Mouse (Mus musculus) testis, postnatal 10 days (tissue): ENCODE results near the gene Hmcn2.

Experiments
- DNase-seq: peaks from one replicate; pipeline ENCODE4 v3.0.0; 2021; ENCODE audit warnings: low spot score

Gene Hmcn2

GRCm38 (mm10) chr2:31314007-31314465, at the start of gene Hmcn2:
Gene Hmcn2 (plus strand): TSS chr2:31314415.
- DNase-seq, result peak; percentile 64

DNA sequence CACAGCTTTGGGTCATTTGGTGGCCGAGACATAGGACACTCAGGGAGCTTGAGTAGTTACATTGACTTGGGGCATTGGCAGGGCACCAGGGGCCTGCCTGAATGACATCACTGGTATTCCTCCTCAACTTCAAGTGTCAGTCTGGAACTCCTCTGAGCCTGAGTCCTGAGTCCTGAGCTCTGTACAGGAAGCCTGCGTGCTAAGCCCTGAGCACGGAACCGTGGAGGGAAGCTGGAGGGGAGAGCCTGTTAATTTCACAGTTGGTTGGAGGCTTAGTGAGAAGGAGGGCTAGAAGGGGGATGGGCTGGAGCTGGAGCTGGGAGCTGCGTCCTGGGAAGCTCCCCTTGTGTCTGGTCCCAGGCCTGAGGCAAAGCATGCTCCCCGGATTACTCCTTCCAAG, 46.8 kb upstream of the Hmcn2 start:
- DNase-seq, result no peak

- no peak for DNase-seq
Measured at GRCm38 (mm10) chr2:31268631-31269030, 45.6 kb upstream of the Hmcn2 start.

DNA sequence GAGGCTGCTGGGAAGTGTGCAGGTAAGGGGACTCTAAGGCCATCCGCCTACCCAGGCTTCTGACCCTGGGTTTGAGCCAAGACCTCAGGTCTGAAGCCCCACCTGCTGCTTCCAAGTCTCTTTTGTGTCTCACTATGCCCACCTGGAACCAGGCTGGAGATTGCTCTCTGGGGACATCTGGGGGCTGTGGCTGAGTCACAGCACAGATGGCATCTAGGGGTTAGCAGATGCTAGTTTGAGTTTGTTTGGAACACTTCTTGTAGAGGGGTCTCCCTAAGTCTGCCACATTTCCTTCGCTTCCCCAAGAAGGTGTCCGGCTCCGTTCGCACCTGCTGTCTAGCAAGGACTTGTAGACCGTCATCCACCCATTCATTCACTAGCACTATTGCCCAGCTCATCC, 45.0 kb upstream of the Hmcn2 start:
- no peak for DNase-seq

GRCm38 (mm10) chr2:31269847-31270246, 44.4 kb upstream of the Hmcn2 start:
- DNase-seq, result no peak

- no peak for DNase-seq
Measured at GRCm38 (mm10) chr2:31270470-31270869, 43.7 kb upstream of the Hmcn2 start.

DNA sequence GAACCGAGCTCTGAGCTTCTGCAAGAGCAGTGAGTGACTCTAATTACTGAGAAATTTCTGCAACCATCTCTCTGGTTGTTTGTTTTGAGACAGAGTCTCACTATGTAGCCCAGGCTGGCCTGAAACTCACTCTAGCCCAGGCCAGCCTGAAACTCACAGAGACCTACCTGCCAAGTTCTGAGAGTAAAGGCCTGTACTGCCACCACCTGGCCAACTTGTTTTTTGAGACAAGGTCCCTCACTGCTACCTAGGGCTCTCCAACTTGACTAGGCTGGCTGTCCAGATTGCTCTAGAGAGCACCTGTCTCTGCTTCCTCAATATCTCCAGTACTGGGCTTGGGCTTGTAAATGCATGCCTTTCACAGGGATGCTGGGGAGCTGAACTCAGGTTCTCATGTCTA, 43.1 kb upstream of the Hmcn2 start:
- no peak for DNase-seq

DNA sequence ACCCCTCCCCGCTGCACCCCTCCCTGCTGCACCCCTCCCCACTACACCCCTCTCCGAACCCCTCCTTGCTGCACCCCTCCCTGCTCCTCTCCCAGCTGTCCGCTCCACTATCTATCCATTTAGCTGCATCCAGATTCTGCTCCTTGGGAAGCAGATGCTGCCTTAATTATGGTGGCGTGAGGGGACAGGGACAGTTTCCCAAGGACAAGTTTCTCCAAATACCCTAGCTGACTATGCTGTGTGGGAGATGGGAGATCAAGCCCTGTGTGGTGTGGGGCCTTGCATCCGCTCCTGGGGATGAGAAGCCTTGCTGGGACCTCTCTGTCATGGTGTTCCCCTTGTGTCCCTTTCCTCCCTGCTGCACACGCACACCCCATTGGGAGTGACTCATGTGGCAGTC, 39.2 kb upstream of the Hmcn2 start:
- no peak for DNase-seq

- no peak for DNase-seq
Measured at GRCm38 (mm10) chr2:31277810-31278209, 36.4 kb upstream of the Hmcn2 start.

GRCm38 (mm10) chr2:31278483-31278882, 35.7 kb upstream of the Hmcn2 start:
- no peak for DNase-seq

DNA sequence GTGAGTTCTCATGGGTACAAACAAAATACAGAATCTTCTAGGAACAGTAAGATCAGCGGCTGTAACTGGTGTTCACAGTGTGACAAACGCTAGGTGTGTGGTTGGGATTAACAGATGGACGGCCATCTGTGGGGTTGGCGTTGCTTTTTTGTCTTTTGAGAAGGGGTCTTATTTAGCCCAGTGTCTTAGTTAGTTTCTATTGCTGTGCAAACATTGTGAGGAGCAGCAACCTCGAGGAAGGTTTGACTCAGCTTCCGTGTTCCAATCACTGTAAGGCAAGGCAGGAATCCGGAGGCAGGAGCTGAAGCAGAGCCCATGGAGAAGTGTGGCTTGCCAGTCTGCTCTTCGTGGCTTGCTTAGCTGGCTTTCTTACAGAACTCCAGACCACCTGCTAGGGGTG, 33.1 kb upstream of the Hmcn2 start:
- no peak for DNase-seq

GRCm38 (mm10) chr2:31282266-31282665, 31.9 kb upstream of the Hmcn2 start:
- no peak for DNase-seq

- DNase-seq, result no peak
Measured at GRCm38 (mm10) chr2:31282880-31283279, 31.3 kb upstream of the Hmcn2 start.

GRCm38 (mm10) chr2:31284531-31284930, 29.7 kb upstream of the Hmcn2 start:
- DNase-seq, result no peak

DNA sequence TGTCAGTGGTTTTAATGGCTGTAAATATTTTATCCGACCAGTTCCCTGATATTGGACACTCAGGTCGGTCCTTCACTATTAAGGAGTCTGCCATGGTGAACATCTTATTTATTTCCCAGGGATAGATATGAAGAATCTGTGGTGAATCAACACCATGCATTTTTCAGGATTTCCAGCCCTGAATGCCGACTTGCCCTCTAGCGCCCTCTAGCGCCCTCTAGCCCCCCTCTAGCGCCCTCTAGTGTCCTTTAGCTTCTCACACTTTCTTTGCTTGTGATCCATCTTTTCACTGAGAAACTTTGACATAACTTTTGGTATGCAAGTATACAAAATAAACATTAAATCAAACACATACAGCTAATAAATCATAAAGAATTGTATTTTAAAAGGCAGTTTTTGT, 22.8 kb upstream of the Hmcn2 start:
- peak; percentile 84 for DNase-seq

DNA sequence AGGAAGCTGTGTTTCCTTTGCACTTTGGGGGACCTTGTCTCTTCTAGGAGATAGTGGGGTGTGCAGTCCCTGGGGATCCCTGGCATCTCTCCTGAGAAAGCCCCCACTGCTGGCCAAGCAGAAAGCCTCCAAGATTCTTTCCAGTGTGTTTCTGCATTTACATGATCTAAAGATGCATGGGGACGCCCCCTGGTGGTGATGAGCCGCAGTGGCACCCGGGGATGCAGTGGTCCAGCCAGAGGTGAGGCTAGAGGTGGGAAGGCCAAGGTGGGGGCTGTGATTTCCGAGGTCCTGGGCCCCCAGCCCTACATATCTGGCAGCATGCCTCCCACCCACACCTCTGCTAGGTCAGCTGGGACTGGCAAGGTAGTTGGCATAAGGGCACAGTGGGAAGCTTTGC, 19.2 kb upstream of the Hmcn2 start:
- DNase-seq, result peak; percentile 92

DNA sequence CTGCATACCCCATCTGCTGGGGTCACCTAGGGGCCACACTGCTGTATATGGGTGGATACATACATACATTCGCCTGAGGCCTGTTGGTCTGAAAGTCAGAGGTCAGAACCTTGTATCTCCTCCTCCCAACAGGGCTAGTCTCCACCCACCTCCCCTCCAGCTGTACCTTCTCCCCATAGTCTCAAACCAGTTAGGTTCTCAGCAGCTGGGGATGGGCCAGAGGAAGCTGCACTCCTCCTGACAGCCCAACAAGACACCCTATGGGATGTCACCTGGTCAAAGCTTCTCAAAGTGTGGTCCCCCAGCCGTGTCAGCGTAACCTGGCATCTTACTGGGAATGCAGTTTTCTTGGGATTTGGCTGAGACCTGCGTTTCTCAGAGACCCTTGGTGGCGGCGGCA, 17.8 kb upstream of the Hmcn2 start:
- DNase-seq, result no peak

GRCm38 (mm10) chr2:31297602-31298268, 16.5 kb upstream of the Hmcn2 start:
- no peak for DNase-seq

DNA sequence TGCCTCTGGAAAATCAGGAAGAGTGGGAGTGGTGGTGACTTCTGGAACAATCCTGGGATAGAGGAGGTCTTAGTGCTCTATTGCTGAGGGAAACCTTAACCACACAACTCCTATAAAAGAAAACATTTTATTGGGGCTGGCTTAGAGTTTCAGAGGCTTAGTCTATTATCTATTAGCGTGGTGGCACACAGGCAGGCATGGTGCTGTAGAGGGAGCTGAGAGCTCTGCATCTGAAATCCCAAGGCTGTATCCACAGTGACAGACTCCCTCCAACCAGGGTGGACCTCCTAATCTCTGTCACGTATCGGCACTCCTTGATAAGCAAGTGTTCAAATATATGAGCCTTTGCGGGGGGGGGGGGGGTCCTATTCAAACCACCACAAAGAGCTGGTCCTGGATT, 15.4 kb upstream of the Hmcn2 start:
- DNase-seq, result no peak

GRCm38 (mm10) chr2:31299266-31299665, 14.9 kb upstream of the Hmcn2 start:
- DNase-seq, result no peak

GRCm38 (mm10) chr2:31299996-31300395, 14.2 kb upstream of the Hmcn2 start:
- DNase-seq, result no peak

- no peak for DNase-seq
Measured at GRCm38 (mm10) chr2:31303177-31303576, 11.0 kb upstream of the Hmcn2 start.

DNA sequence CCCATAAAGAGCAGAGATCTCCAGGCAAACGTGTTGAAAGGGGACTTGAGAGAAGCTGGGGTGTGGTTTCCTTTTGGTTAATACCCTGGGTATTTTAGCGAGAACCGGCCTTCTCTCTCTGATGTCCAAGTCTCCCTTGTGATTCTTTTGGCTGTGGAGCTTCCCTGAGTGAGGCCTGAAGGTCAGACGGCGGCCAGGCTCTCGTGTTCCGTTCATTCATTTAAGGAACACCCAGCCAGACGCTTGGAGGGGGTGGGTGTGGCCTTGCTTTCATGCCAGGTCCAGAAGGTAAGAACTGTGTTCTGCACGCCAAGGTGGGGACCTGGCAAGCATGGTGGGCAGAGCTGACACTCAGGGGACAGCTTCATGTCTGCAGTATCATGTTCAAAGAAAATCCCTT, 10.0 kb upstream of the Hmcn2 start:
- DNase-seq, result no peak
